Mouse (Mus musculus) forebrain, embryonic 14.5 days (tissue): ENCODE measurements around the gene Matn4. TPM values are rescaled to one million over a fixed set of nuclear protein-coding genes. Genes with fewer than 3 reads are reported as not detected.
"Not testable (repeated sequence)": the region's sequence is repeated elsewhere in the genome, so short reads cannot be mapped to it uniquely, and the experiment has no call there.

Source experiments
- ATAC-seq: fragments of 200-750 bp; cut with Nextera tagmentation; 2 replicates; pipeline ENCODE4 v1.8.0; 2017; ENCODE audit warnings: mild to moderate bottlenecking, moderate library complexity
- DNase-seq: peaks from one replicate; pipeline ENCODE4 v3.0.0-alpha.2; 2015; ENCODE audit warnings: low spot score
- H3K27ac ChIP-seq: fragments of 300-500 bp; sonication (generic); 2 replicates; pipeline ENCODE4 v1.5.1; 2014; ENCODE audit warnings: low read depth, mild to moderate bottlenecking, control low read depth, low read length, moderate library complexity
- H3K27me3 ChIP-seq: fragments of 300-500 bp; sonication (generic); replicated peaks from 2 replicates; pipeline ENCODE4 v1.6.1; 2014; ENCODE audit warnings: low read length, control low read depth, mixed read lengths; ENCODE audit not compliant: control insufficient read depth, insufficient read depth
- H3K36me3 ChIP-seq: fragments of 300-500 bp; sonication (generic); 2 replicates; pipeline ENCODE4 v1.6.1; 2014; ENCODE audit warnings: low read length, control low read depth; ENCODE audit not compliant: control insufficient read depth, insufficient read depth
- H3K4me1 ChIP-seq: fragments of 300-500 bp; sonication (generic); 2 replicates; pipeline ENCODE4 v1.6.1; 2014; ENCODE audit warnings: antibody characterized with exemption, low read length, control low read depth; ENCODE audit not compliant: control insufficient read depth, insufficient read depth
- H3K4me2 ChIP-seq: fragments of 300-500 bp; sonication (generic); 2 replicates; pipeline ENCODE4 v1.6.1; 2014; ENCODE audit warnings: mild to moderate bottlenecking, control low read depth, low read length
- H3K4me3 ChIP-seq: fragments of 300-500 bp; sonication (generic); 2 replicates; pipeline ENCODE4 v1.5.1; 2014; ENCODE audit warnings: low read depth, low read length, control low read depth
- H3K9ac ChIP-seq: fragments of 300-500 bp; sonication (generic); 2 replicates; pipeline ENCODE4 v1.6.1; 2014; ENCODE audit warnings: mild to moderate bottlenecking, low read length, control low read depth, moderate library complexity
- H3K9me3 ChIP-seq: fragments of 300-500 bp; sonication (generic); replicated peaks from 2 replicates; pipeline ENCODE4 v1.6.1; 2016; ENCODE audit warnings: low read length, control low read depth, mixed read lengths; ENCODE audit not compliant: control insufficient read depth
- WGBS: fragments of 180-500 bp; shearing (Covaris S2); extraction: QIAGEN DNeasy Blood & Tissue Kit; methylation state at CpG from one replicate; pipeline ENCODE4 v1.1.7; 2014; 5-methylcytosine and 5-hydroxymethylcytosine counted together
- microRNA-seq: library from miRNA; unstranded; fragments of <30 nt; microRNA quantifications from one replicate; pipeline ENCODE4, GENCODE M21; 2016
- polyA plus RNA-seq: library from polyadenylated mRNA; unstranded; fragments of >200 nt; fragmentation: Nextera tagmentation; extraction: Ambion mirVana; gene quantifications from 2 replicates; pipeline ENCODE4 v1.2.1, GENCODE M21; 2014

Matn4 gene
- polyA plus RNA-seq, 1 experiment from 2014 or later, result 0.08 TPM

DNA sequence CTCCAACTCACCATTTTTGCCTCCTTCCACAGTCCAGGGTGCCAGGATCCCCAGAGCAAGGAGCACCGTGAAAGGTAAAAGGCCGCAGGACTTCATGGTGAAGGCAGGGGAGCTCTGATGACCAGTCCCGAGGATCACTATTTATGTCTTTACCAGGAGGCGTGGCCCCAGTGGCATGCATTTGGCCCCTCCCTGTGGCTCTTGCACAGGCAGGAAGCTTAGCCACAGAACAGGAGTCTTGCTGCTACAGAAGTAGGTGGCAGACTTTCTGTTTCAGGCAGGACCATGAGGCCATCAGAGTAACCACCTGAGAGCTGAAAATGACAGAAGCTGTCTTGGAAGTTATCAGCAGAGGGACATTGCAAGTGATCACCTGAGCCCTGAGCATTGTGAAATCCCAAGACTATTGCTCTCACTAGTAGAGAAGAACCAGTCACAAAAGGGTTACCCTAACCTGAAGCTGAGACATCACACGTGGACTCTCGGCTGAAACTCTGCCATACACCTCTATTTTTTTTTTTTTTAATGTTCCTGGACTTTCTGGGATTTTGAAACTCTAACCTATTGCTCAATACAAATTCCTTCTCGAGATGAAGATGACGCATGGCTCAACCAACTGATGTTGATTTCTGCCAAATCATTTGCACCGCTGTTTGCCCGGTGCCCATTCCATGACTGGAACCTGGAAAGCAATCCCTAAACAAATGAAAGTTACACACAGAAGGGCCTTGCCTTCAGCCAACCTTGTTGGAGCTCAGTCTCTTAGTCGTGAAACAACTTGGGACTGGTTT lies 48.6 kb downstream of the Matn4 start:
- DNase-seq, result no peak
- H3K27ac ChIP-seq, result no peak overlapping the region
- H3K27me3 ChIP-seq, result no peaks in the 10 kb centered on the region
- no peaks in the 10 kb centered on the region for H3K4me1 ChIP-seq
- H3K4me2 ChIP-seq, result no peak overlapping the region
- H3K9me3 ChIP-seq, result no peaks in the 10 kb centered on the region
- H3K36me3 ChIP-seq, result no peaks in the 10 kb centered on the region
- no peak overlapping the region for H3K9ac ChIP-seq
- H3K4me3 ChIP-seq, result no peak overlapping the region
- ATAC-seq, result no peak
- WGBS, result 81% methylated on average over 11 of the region's 11 CpGs

DNA sequence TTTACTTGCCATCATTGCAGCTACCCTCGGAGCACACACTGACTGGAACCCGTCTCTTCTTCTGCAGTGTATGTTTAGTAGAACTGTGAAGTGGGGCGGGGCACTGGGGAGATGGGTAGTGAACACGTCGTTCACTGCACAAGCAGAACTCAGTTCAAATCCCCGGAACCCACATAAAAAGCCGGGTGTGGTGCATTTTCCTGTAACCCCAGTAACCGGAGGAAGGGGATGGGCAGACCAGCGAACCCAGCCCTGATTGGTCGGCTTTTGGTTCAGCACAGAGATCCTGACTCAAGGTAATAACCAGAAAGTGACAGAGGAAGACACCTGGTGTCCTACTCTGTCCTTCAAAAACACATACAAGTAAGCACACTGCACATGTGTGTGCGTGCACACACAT lies 51.6 kb downstream of the Matn4 start:
- Histone ChIP-seq H3K9me3 (no peaks in the 10 kb centered on the region), H3K4me3 (no peak overlapping the region), H3K27me3 (no peaks in the 10 kb centered on the region), H3K4me2 (no peak overlapping the region), H3K9ac (no peak overlapping the region), H3K36me3 (no peaks in the 10 kb centered on the region), H3K4me1 (no peaks in the 10 kb centered on the region), H3K27ac (no peak overlapping the region)
- 88% methylated on average over 11 of the region's 11 CpGs for WGBS
- no peak for ATAC-seq
- DNase-seq, result no peak

DNA sequence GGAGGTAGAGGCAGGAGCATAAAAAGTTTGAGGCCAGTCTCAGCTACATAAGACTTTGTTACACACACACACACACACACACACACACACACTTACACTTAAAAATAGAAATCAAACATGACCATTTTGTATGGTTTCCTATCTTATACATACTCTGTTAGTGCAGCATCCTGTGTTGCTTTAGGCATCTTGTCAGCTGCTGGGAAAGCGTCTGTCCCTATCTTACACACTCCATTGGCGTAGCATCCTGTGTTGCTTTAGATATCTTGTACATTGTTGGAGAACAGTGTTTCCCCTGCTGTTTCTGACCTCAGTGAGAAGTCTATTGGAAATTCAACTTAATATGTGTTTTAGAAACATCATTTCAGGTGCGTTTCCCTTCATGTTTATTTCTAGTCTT lies 52.3 kb downstream of the Matn4 start:
- H3K9me3 ChIP-seq, result no peaks in the 10 kb centered on the region
- ATAC-seq (no peak), DNase-seq (no peak)
- no peak overlapping the region for H3K4me2 ChIP-seq
- no peak overlapping the region for H3K9ac ChIP-seq
- H3K27ac ChIP-seq, result no peak overlapping the region
- H3K4me1 ChIP-seq, result no peaks in the 10 kb centered on the region
- H3K4me3 ChIP-seq, result no peak overlapping the region
- no peaks in the 10 kb centered on the region for H3K27me3 ChIP-seq
- no peaks in the 10 kb centered on the region for H3K36me3 ChIP-seq
- 92% methylated on average over 3 of the region's 3 CpGs for WGBS

DNA sequence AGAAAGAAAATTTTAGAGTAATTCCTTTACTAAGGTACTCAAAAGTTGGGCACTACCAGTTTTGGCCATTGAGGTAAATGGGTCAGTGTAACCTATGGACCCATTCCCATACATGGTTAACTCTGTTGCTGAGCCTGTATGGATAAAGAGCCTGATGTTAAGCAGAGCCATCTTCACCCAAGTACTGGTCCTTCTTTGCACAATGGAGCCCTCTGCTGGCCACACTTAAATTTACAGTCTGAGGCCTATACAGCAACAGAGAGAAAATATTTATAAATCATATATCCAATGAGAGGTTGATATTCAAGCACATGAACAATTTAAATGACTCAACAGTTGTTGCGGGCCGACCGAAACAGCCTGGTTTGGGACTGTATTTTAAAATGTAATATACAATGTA lies 56.0 kb downstream of the Matn4 start:
- Histone ChIP-seq H3K36me3 (no peaks in the 10 kb centered on the region), H3K27ac (no peak overlapping the region), H3K9ac (no peak overlapping the region), H3K27me3 (no peaks in the 10 kb centered on the region), H3K4me3 (no peak overlapping the region), H3K4me1 (no peaks in the 10 kb centered on the region), H3K4me2 (no peak overlapping the region), H3K9me3 (no peaks in the 10 kb centered on the region)
- 93% methylated on average over 3 of the region's 3 CpGs for WGBS
- no peak for ATAC-seq
- peak; percentile 10 for DNase-seq

DNA sequence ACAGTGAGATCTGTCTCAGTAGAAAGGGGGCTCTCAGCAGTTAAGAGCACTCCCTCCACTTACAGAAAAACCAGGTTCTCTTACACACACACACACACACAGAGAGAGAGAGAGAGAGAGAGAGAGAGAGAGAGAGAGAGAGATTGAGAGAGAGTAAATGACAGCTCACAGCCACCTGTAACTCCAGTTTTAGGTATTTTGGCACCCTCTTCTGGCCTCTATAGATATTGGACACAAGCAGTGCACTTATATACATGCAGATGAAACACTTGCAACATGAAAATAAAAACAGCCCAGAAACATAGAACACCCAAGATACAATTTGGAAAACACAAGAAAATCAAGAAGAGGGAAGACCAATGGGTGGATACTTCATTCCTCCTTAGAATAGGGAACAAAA lies 57.3 kb downstream of the Matn4 start:
- not testable (repeated sequence) for H3K9ac ChIP-seq, H3K36me3 ChIP-seq, H3K4me1 ChIP-seq, DNase-seq, H3K27ac ChIP-seq, H3K9me3 ChIP-seq, H3K27me3 ChIP-seq, ATAC-seq, H3K4me3 ChIP-seq, H3K4me2 ChIP-seq

DNA sequence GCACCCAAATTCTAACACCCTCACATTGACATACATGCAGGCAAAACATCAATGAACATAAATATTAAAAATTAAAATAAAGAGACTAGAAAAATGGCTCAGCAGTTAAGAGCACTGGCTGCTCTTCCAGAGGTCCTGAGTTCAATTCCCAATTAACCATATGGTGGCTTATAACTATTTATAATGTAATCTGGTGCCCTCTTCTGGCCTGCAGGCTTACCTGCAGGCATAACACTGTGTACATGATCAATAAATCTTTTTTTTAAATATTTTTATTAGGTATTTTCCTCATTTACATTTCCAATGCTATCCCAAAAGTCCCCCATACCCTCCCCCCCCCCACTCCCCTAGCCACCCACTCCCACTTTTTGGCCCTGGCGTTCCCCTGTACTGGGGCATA lies 61.2 kb downstream of the Matn4 start:
- not testable (repeated sequence) for H3K9me3 ChIP-seq, DNase-seq, H3K27me3 ChIP-seq, H3K4me1 ChIP-seq, H3K4me2 ChIP-seq, H3K27ac ChIP-seq, H3K4me3 ChIP-seq, ATAC-seq, H3K9ac ChIP-seq, H3K36me3 ChIP-seq
- WGBS, result 100% methylated on average over 1 of the region's 1 CpGs

Small RNAs within 50 kb of the gene (microRNA-seq; reads per million reads assigned to microRNA genes)
- not detected for gene Mir7678

Other genes starting within 250 kb of the Matn4 start
- gene Kcns1, start 234.0 kb downstream of the Matn4 start, polyA plus RNA-seq, result 0.27 and 0.77 TPM in 2 replicates
- not detected in 2 replicates for gene Wfdc5, start 222.4 kb downstream of the Matn4 start, polyA plus RNA-seq
- gene Wfdc12, start 214.6 kb downstream of the Matn4 start, polyA plus RNA-seq, result not detected in 2 replicates
- gene Wfdc15a, start 205.0 kb downstream of the Matn4 start, polyA plus RNA-seq, result not detected in 2 replicates
- not detected in 2 replicates for gene Wfdc15b, start 183.5 kb downstream of the Matn4 start, polyA plus RNA-seq
- gene Svs2, start 166.7 kb downstream of the Matn4 start, polyA plus RNA-seq, result not detected in 2 replicates
- gene Svs3b, start 148.5 kb downstream of the Matn4 start, polyA plus RNA-seq, result not detected in 2 replicates
- not detected in 2 replicates for gene Svs4, start 126.7 kb downstream of the Matn4 start, polyA plus RNA-seq
- gene Svs3a, start 115.9 kb downstream of the Matn4 start, polyA plus RNA-seq, result not detected in 2 replicates
- not detected in 2 replicates for gene Svs6, start 88.4 kb downstream of the Matn4 start, polyA plus RNA-seq
- not detected in 2 replicates for gene Svs5, start 72.4 kb downstream of the Matn4 start, polyA plus RNA-seq
- gene Slpi, start 16.1 kb downstream of the Matn4 start, polyA plus RNA-seq, result not detected in 2 replicates
- 0.06 TPM in 1 of 2 replicates, not detected in the other for gene Rbpjl, start 2.0 kb downstream of the Matn4 start, polyA plus RNA-seq
- 3.9 and 4.2 TPM in 2 replicates for gene Sdc4, start 38.7 kb upstream of the Matn4 start, polyA plus RNA-seq
- 76.3 and 86.6 TPM in 2 replicates for gene Sys1, start 51.8 kb upstream of the Matn4 start, polyA plus RNA-seq
- gene Gm20458, start 55.8 kb upstream of the Matn4 start, polyA plus RNA-seq, result 6.2 and 8.9 TPM in 2 replicates
- not detected in 2 replicates for gene Trp53tg5, start 68.6 kb upstream of the Matn4 start, polyA plus RNA-seq
- 3.5 and 4.9 TPM in 2 replicates for gene Dbndd2, start 80.9 kb upstream of the Matn4 start, polyA plus RNA-seq
- 66.8 and 72.2 TPM in 2 replicates for gene Pigt, start 92.4 kb upstream of the Matn4 start, polyA plus RNA-seq
- 5.2 and 5.8 TPM in 2 replicates for gene Wfdc2, start 157.3 kb upstream of the Matn4 start, polyA plus RNA-seq
- not detected in 2 replicates for gene Spint3, start 168.3 kb upstream of the Matn4 start, polyA plus RNA-seq
- gene Wfdc6a, start 180.3 kb upstream of the Matn4 start, polyA plus RNA-seq, result not detected in 2 replicates
- gene Eppin, start 188.4 kb upstream of the Matn4 start, polyA plus RNA-seq, result not detected in 2 replicates
- not detected in 2 replicates for gene Wfdc6b, start 208.4 kb upstream of the Matn4 start, polyA plus RNA-seq
- not detected in 2 replicates for gene Wfdc8, start 208.5 kb upstream of the Matn4 start, polyA plus RNA-seq
- not detected in 2 replicates for gene Wfdc16, start 233.6 kb upstream of the Matn4 start, polyA plus RNA-seq